Mouse (Mus musculus) kidney, embryonic 14.5 days (tissue): ENCODE measurements around the gene Omp. TPM values are rescaled to one million over a fixed set of nuclear protein-coding genes. Genes with fewer than 3 reads are reported as not detected.

Experiments
- ATAC-seq: fragments of 200-750 bp; cut with Nextera tagmentation; 2 replicates; pipeline ENCODE4 v1.8.0; 2017; ENCODE audit warnings: moderate number of reproducible peaks, mild to moderate bottlenecking, moderate TSS enrichment, moderate library complexity; ENCODE audit not compliant: low FRiP score, low TSS enrichment
- H3K27ac ChIP-seq: fragments of 300-500 bp; sonication (generic); 2 replicates; pipeline ENCODE4 v1.5.1; 2014; ENCODE audit warnings: low read depth, mild to moderate bottlenecking, low read length, moderate library complexity, mixed read lengths
- H3K27me3 ChIP-seq: fragments of 300-500 bp; sonication (generic); 2 replicates; pipeline ENCODE4 v1.6.1; 2014; ENCODE audit warnings: mild to moderate bottlenecking, low read length; ENCODE audit not compliant: control insufficient read depth, insufficient read depth
- H3K36me3 ChIP-seq: fragments of 300-500 bp; sonication (generic); 2 replicates; pipeline ENCODE4 v1.6.1; 2014; ENCODE audit warnings: low read length, mixed read lengths; ENCODE audit not compliant: control insufficient read depth, insufficient read depth
- H3K4me1 ChIP-seq: fragments of 300-500 bp; sonication (generic); 2 replicates; pipeline ENCODE4 v1.6.1; 2014; ENCODE audit warnings: low read length, mixed read lengths; ENCODE audit not compliant: control insufficient read depth, insufficient read depth
- H3K4me2 ChIP-seq: fragments of 300-500 bp; sonication (generic); replicated peaks from 2 replicates; pipeline ENCODE4 v1.6.1; 2014; ENCODE audit warnings: low read depth, mild to moderate bottlenecking, low read length
- H3K4me3 ChIP-seq: fragments of 300-500 bp; sonication (generic); 2 replicates; pipeline ENCODE4 v1.5.1; 2014; ENCODE audit warnings: mild to moderate bottlenecking, low read length
- H3K9ac ChIP-seq: fragments of 300-500 bp; sonication (generic); 2 replicates; pipeline ENCODE4 v1.6.1; 2014; ENCODE audit warnings: low read depth, mild to moderate bottlenecking, low read length, moderate library complexity
- H3K9me3 ChIP-seq: fragments of 300-500 bp; sonication (generic); 2 replicates; pipeline ENCODE4 v1.6.1; 2016; ENCODE audit warnings: low read length; ENCODE audit not compliant: control insufficient read depth
- WGBS: fragments of 180-500 bp; shearing (Covaris S2); extraction: QIAGEN DNeasy Blood & Tissue Kit; methylation state at CpG from one replicate; pipeline ENCODE4 v1.1.7; 2014; 5-methylcytosine and 5-hydroxymethylcytosine counted together
- polyA plus RNA-seq: library from polyadenylated mRNA; unstranded; fragments of >200 nt; fragmentation: Nextera tagmentation; extraction: Ambion mirVana; gene quantifications from 2 replicates; pipeline ENCODE4 v1.2.1, GENCODE M21; 2014

Omp gene
- polyA plus RNA-seq, 1 experiment from 2014 or later, result 0.51 TPM

- peaks cover 14% of the 10 kb centered on the region for H3K4me1 ChIP-seq
- ATAC-seq, result no peak
Observed at GRCm38 (mm10) chr7:98137995-98138394, 7.3 kb downstream of the Omp start.

GRCm38 (mm10) chr7:98137583-98137982, 7.7 kb downstream of the Omp start:
- Histone ChIP-seq H3K9me3 (no peaks in the 10 kb centered on the region), H3K27ac (no peak overlapping the region)
- 49% methylated on average over 3 of the region's 3 CpGs for WGBS

More at GRCm38 (mm10) chr7:98137995-98138394, 7.3 kb downstream of the Omp start:
- H3K27ac ChIP-seq, result no peak overlapping the region
- H3K9ac ChIP-seq, result no peak overlapping the region
- no peaks in the 10 kb centered on the region for H3K9me3 ChIP-seq
- H3K27me3 ChIP-seq, result no peaks in the 10 kb centered on the region
- H3K4me3 ChIP-seq, result no peak overlapping the region
- no peaks in the 10 kb centered on the region for H3K36me3 ChIP-seq
- 56% methylated on average over 2 of the region's 2 CpGs for WGBS
- H3K4me2 ChIP-seq, result no peak overlapping the region

DNA sequence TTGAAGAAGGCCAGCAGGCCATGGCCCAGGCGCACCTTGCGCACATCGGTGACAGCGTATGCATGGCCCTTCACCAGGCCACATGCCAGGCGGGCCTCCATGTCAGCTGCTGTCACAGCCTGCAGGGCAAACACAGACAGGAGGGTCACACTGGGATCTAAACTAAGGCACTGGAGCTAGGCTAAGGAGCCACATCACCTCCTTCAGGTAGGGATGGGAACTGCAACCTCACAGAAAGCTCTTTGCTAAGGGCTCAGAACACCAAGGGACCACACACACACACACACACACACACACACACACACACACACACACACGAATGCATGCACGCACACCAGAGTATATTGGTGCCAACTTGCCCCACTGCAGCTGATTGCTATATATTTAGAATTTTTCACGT, 13.6 kb downstream of the Omp start:
- Histone ChIP-seq H3K4me2 (no peak overlapping the region), H3K4me1 (no peaks in the 10 kb centered on the region), H3K9ac (no peak overlapping the region), H3K4me3 (no peak overlapping the region), H3K27ac (no peak overlapping the region), H3K9me3 (no peaks in the 10 kb centered on the region), H3K27me3 (no peaks in the 10 kb centered on the region), H3K36me3 (no peaks in the 10 kb centered on the region)
- ATAC-seq, result no peak
- 94% methylated on average over 8 of the region's 8 CpGs for WGBS

More at GRCm38 (mm10) chr7:98137583-98137982, 7.7 kb downstream of the Omp start:
- Histone ChIP-seq H3K27me3 (no peaks in the 10 kb centered on the region), H3K4me3 (no peak overlapping the region), H3K4me1 (peaks cover 14% of the 10 kb centered on the region), H3K4me2 (no peak overlapping the region), H3K9ac (no peak overlapping the region), H3K36me3 (no peaks in the 10 kb centered on the region)
- ATAC-seq, result no peak

DNA sequence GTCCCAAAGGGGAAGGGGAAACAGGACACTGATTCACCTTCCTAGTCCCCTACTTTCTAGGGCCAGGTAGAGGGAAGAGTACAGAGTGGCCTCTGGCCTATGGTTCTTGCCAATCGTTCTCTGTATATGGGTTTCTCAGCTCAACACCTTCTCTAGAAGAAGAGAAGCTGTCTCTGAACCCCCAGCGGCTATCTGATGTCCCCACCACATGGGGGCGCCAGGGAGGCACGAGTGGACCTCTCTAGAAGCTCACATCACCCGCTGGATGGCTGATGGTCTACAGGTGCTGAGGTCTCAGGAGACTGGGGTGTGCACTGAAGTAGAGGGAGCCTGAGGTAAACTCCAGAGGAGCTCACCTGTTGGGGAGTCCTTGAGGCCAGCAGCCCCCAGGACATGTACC, 19.8 kb downstream of the Omp start:
- 37% methylated on average over 5 of the region's 5 CpGs for whole genome bisulfite sequencing
- Histone ChIP-seq H3K4me2 (no peak overlapping the region), H3K9me3 (no peaks in the 10 kb centered on the region), H3K36me3 (no peaks in the 10 kb centered on the region), H3K9ac (no peak overlapping the region), H3K4me3 (no peak overlapping the region), H3K27me3 (no peaks in the 10 kb centered on the region), H3K4me1 (no peaks in the 10 kb centered on the region), H3K27ac (no peak overlapping the region)
- no peak for ATAC-seq

DNA sequence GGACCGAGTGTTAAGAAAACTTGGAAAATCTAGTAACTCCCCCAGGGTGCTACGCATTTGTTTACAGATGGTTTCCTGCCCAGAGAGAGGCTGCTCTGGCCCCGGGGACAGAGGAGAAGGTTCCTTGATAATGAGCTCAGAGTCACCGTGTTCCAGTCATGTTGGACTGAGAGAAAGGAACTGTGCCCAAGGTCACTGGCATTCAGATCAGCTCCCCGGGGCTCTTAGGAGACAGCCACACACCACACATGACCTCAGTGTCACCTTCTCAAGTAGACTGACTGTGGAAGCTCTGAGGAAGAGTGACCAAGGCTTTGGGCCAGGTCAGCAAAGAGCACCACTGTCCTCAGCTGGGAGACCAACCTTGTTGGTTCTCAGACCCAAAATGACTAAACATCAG, 20.6 kb downstream of the Omp start:
- H3K4me3 ChIP-seq, result no peak overlapping the region
- H3K9ac ChIP-seq, result no peak overlapping the region
- H3K4me1 ChIP-seq, result no peaks in the 10 kb centered on the region
- H3K36me3 ChIP-seq, result no peaks in the 10 kb centered on the region
- no peaks in the 10 kb centered on the region for H3K27me3 ChIP-seq
- no peak overlapping the region for H3K4me2 ChIP-seq
- WGBS, result 56% methylated on average over 5 of the region's 5 CpGs
- H3K9me3 ChIP-seq, result no peaks in the 10 kb centered on the region
- ATAC-seq, result no peak
- no peak overlapping the region for H3K27ac ChIP-seq

DNA sequence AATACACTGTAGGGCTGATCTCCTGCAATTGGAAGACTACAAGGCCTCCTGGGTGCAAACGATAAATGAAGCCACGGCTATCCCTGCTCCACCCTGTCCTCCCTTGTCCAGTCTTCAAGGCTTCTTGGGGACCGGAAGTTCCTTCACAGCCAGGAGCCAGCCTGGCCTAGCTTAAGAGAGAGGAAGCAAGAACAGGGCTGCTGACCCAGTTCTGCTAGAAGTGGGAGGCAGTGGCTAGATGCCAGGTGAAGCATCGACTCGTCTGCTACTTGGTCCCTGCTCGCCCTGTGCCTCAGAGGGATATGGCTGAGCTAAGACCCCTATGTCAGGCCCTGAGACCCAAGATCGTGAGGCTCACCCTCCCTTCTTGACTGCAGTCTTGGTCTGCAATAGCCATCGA, 23.6 kb downstream of the Omp start:
- Histone ChIP-seq H3K4me1 (no peaks in the 10 kb centered on the region), H3K27me3 (no peaks in the 10 kb centered on the region), H3K4me2 (no peak overlapping the region), H3K27ac (no peak overlapping the region), H3K4me3 (no peak overlapping the region), H3K36me3 (no peaks in the 10 kb centered on the region), H3K9me3 (no peaks in the 10 kb centered on the region), H3K9ac (no peak overlapping the region)
- WGBS, result 73% methylated on average over 8 of the region's 8 CpGs
- no peak for ATAC-seq

- Histone ChIP-seq H3K4me1 (no peaks in the 10 kb centered on the region), H3K9me3 (no peaks in the 10 kb centered on the region), H3K27me3 (no peaks in the 10 kb centered on the region), H3K4me3 (no peak overlapping the region), H3K27ac (no peak overlapping the region), H3K36me3 (no peaks in the 10 kb centered on the region), H3K9ac (no peak overlapping the region), H3K4me2 (no peak overlapping the region)
- no peak for ATAC-seq
- WGBS, result 82% methylated on average over 3 of the region's 3 CpGs
Observed at GRCm38 (mm10) chr7:98121241-98121640, 24.1 kb downstream of the Omp start.

GRCm38 (mm10) chr7:98120325-98120724, 25.0 kb downstream of the Omp start:
- Histone ChIP-seq H3K36me3 (no peaks in the 10 kb centered on the region), H3K27me3 (no peaks in the 10 kb centered on the region), H3K4me3 (no peak overlapping the region; the same call in 1 of the 2 replicates), H3K4me1 (no peaks in the 10 kb centered on the region), H3K9ac (no peak overlapping the region), H3K27ac (no peak overlapping the region), H3K9me3 (no peaks in the 10 kb centered on the region), H3K4me2 (peak overlapping the region; percentile 42; the same call in 1 of the 2 replicates)
- 8% methylated on average over 7 of the region's 7 CpGs for WGBS
- ATAC-seq, result peak; percentile 72

DNA sequence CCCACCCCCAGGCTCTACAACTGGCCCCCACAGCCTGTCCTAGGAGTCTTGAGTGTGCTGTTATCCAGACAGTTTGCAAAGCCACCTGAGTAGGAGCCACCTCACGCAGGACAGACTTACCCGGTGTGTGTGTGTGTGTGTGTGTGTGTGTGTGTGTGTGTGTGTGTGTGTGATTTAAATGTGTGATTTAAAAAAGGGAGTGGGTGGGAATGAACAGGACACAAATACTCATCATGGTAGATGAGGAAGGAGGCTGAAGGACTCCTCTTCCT, 25.4 kb downstream of the Omp start:
- no peak overlapping the region for H3K4me3 ChIP-seq
- no peaks in the 10 kb centered on the region for H3K36me3 ChIP-seq
- no peak overlapping the region for H3K9ac ChIP-seq
- H3K9me3 ChIP-seq, result no peaks in the 10 kb centered on the region
- ATAC-seq, result peak; percentile 10; the same call in 1 of the 2 replicates
- no peaks in the 10 kb centered on the region for H3K27me3 ChIP-seq
- no peak overlapping the region for H3K27ac ChIP-seq
- 67% methylated on average over 2 of the region's 2 CpGs for WGBS
- H3K4me2 ChIP-seq, result no peak overlapping the region
- no peaks in the 10 kb centered on the region for H3K4me1 ChIP-seq
